Mouse (Mus musculus): ENCODE data around the gene Lrrfip2. TPM values are rescaled to one million over a fixed set of nuclear protein-coding genes. Genes with fewer than 3 reads are reported as not detected.

Gene Lrrfip2
- polyA plus RNA-seq, 1 experiment from 2014 or later, result 39.6 TPM

GRCm38 (mm10) chr9:111188731-111189130 is 71.3 kb downstream of the Lrrfip2 start:
- DNase-seq (ENCODE audit: low spot score) (peak; percentile 90), ATAC-seq (replicated peaks; ENCODE audit: low FRiP score, low read depth) (no peak; the same call in 1 of the 2 replicates)
- no peaks in the 10 kb centered on the region for H3K27me3 ChIP-seq (ENCODE audit: insufficient read depth, low read length)
- no peak overlapping the region for H3K9ac ChIP-seq (ENCODE audit: low read depth, low read length)
- TF ChIP-seq CTCF (IDR thresholded peaks at IDR 0.05; ENCODE audit: low read depth), result no peak
- H3K9me3 ChIP-seq (replicated peaks; ENCODE audit: low read length), result no peaks in the 10 kb centered on the region
- H3K27ac ChIP-seq, result no peak overlapping the region
- no peaks in the 10 kb centered on the region for H3K4me1 ChIP-seq (replicated peaks; ENCODE audit: insufficient read depth, low read length)
- H3K4me3 ChIP-seq (replicated peaks; ENCODE audit: low read depth, low read length), result no peak overlapping the region
- H3K4me2 ChIP-seq (ENCODE audit: low read length), result no peak overlapping the region
- H3K36me3 ChIP-seq (ENCODE audit: insufficient read depth, low read length), result peaks cover 10% of the 10 kb centered on the region; the same call in 1 of the 2 replicates
- WGBS, result 61% methylated on average over 7 of the region's 7 CpGs

GRCm38 (mm10) chr9:111193211-111193610 is 75.8 kb downstream of the Lrrfip2 start:
- 73% methylated on average over 2 of the region's 2 CpGs for WGBS
- no peaks in the 10 kb centered on the region for H3K27me3 ChIP-seq (ENCODE audit: insufficient read depth, low read length)
- no peak overlapping the region for H3K9ac ChIP-seq (ENCODE audit: low read depth, low read length)
- no peaks in the 10 kb centered on the region for H3K9me3 ChIP-seq (replicated peaks; ENCODE audit: low read length)
- H3K27ac ChIP-seq, result no peak overlapping the region
- no peaks in the 10 kb centered on the region for H3K4me1 ChIP-seq (replicated peaks; ENCODE audit: insufficient read depth, low read length)
- H3K4me2 ChIP-seq (ENCODE audit: low read length), result no peak overlapping the region
- no peak overlapping the region for H3K4me3 ChIP-seq (replicated peaks; ENCODE audit: low read depth, low read length)
- peaks cover 6% of the 10 kb centered on the region; the same call in 1 of the 2 replicates for H3K36me3 ChIP-seq (ENCODE audit: insufficient read depth, low read length)
- ATAC-seq (replicated peaks; ENCODE audit: low FRiP score, low read depth) (no peak), DNase-seq (ENCODE audit: low spot score) (no peak)
- no peak for TF ChIP-seq CTCF (IDR thresholded peaks at IDR 0.05; ENCODE audit: low read depth)

GRCm38 (mm10) chr9:111197116-111197515 is 79.7 kb downstream of the Lrrfip2 start:
- Histone ChIP-seq H3K9ac (ENCODE audit: low read depth, low read length) (no peak overlapping the region), H3K4me3 (replicated peaks; ENCODE audit: low read depth, low read length) (no peak overlapping the region), H3K4me1 (replicated peaks; ENCODE audit: insufficient read depth, low read length) (no peaks in the 10 kb centered on the region), H3K9me3 (replicated peaks; ENCODE audit: low read length) (no peaks in the 10 kb centered on the region), H3K27ac (no peak overlapping the region), H3K27me3 (ENCODE audit: insufficient read depth, low read length) (no peaks in the 10 kb centered on the region), H3K4me2 (ENCODE audit: low read length) (no peak overlapping the region), H3K36me3 (ENCODE audit: insufficient read depth, low read length) (0 out of 2 replicates have a peak, but pooled peaks cover 7% of the 10 kb centered on the region)
- WGBS, result 93% methylated on average over 3 of the region's 3 CpGs
- DNase-seq (ENCODE audit: low spot score) (no peak), ATAC-seq (replicated peaks; ENCODE audit: low FRiP score, low read depth) (no peak)
- TF ChIP-seq CTCF (IDR thresholded peaks at IDR 0.05; ENCODE audit: low read depth), result no peak

GRCm38 (mm10) chr9:111197712-111198111 is 80.3 kb downstream of the Lrrfip2 start:
- no peaks in the 10 kb centered on the region for H3K27me3 ChIP-seq (ENCODE audit: insufficient read depth, low read length)
- ATAC-seq (replicated peaks; ENCODE audit: low FRiP score, low read depth), result no peak
- DNase-seq (ENCODE audit: low spot score), result no peak
- no peak overlapping the region for H3K4me2 ChIP-seq (ENCODE audit: low read length)
- H3K4me3 ChIP-seq (replicated peaks; ENCODE audit: low read depth, low read length), result no peak overlapping the region
- no peak overlapping the region for H3K27ac ChIP-seq
- 0 out of 2 replicates have a peak, but pooled peaks cover 7% of the 10 kb centered on the region for H3K36me3 ChIP-seq (ENCODE audit: insufficient read depth, low read length)
- no peaks in the 10 kb centered on the region for H3K4me1 ChIP-seq (replicated peaks; ENCODE audit: insufficient read depth, low read length)
- H3K9me3 ChIP-seq (replicated peaks; ENCODE audit: low read length), result no peaks in the 10 kb centered on the region
- H3K9ac ChIP-seq (ENCODE audit: low read depth, low read length), result no peak overlapping the region
- no peak for TF ChIP-seq CTCF (IDR thresholded peaks at IDR 0.05; ENCODE audit: low read depth)
- 92% methylated on average over 4 of the region's 4 CpGs for WGBS

GRCm38 (mm10) chr9:111198332-111198731 is 80.9 kb downstream of the Lrrfip2 start:
- H3K36me3 ChIP-seq (ENCODE audit: insufficient read depth, low read length), result 0 out of 2 replicates have a peak, but pooled peaks cover 4% of the 10 kb centered on the region
- H3K9me3 ChIP-seq (replicated peaks; ENCODE audit: low read length), result no peaks in the 10 kb centered on the region
- no peak for DNase-seq (ENCODE audit: low spot score)
- no peak overlapping the region for H3K4me3 ChIP-seq (replicated peaks; ENCODE audit: low read depth, low read length)
- ATAC-seq (replicated peaks; ENCODE audit: low FRiP score, low read depth), result no peak
- no peak overlapping the region for H3K27ac ChIP-seq
- 79% methylated on average over 1 of the region's 1 CpGs for WGBS
- no peak overlapping the region for H3K4me2 ChIP-seq (ENCODE audit: low read length)
- H3K27me3 ChIP-seq (ENCODE audit: insufficient read depth, low read length), result no peaks in the 10 kb centered on the region
- no peak for TF ChIP-seq CTCF (IDR thresholded peaks at IDR 0.05; ENCODE audit: low read depth)
- H3K4me1 ChIP-seq (replicated peaks; ENCODE audit: insufficient read depth, low read length), result no peaks in the 10 kb centered on the region
- no peak overlapping the region for H3K9ac ChIP-seq (ENCODE audit: low read depth, low read length)

GRCm38 (mm10) chr9:111200208-111200607 is 82.8 kb downstream of the Lrrfip2 start:
- Histone ChIP-seq H3K36me3 (ENCODE audit: insufficient read depth, low read length) (0 out of 2 replicates have a peak, but pooled peaks cover 4% of the 10 kb centered on the region), H3K27me3 (ENCODE audit: insufficient read depth, low read length) (no peaks in the 10 kb centered on the region), H3K4me1 (replicated peaks; ENCODE audit: insufficient read depth, low read length) (no peaks in the 10 kb centered on the region), H3K9me3 (replicated peaks; ENCODE audit: low read length) (no peaks in the 10 kb centered on the region), H3K4me3 (replicated peaks; ENCODE audit: low read depth, low read length) (no peak overlapping the region), H3K4me2 (ENCODE audit: low read length) (no peak overlapping the region), H3K27ac (no peak overlapping the region), H3K9ac (ENCODE audit: low read depth, low read length) (no peak overlapping the region)
- no peak for TF ChIP-seq CTCF (IDR thresholded peaks at IDR 0.05; ENCODE audit: low read depth)
- ATAC-seq (replicated peaks; ENCODE audit: low FRiP score, low read depth) (no peak), DNase-seq (ENCODE audit: low spot score) (no peak)
